Mouse (Mus musculus) embryonic facial prominence, embryonic 11.5 days (tissue): ENCODE measurements around the gene Casp9. TPM values are rescaled to one million over a fixed set of nuclear protein-coding genes. Genes with fewer than 3 reads are reported as not detected.

Experiments used
- ATAC-seq: fragments of 200-750 bp; cut with Nextera tagmentation; replicated peaks from 2 replicates; pipeline ENCODE4 v1.8.0; 2017; ENCODE audit warnings: low read depth; ENCODE audit not compliant: insufficient number of reproducible peaks, low FRiP score, low TSS enrichment
- DNase-seq: peaks from one replicate; pipeline ENCODE4 v3.0.0-alpha.2; 2015; ENCODE audit warnings: low spot score
- H3K27ac ChIP-seq: fragments of 300-500 bp; sonication (generic); replicated peaks from 2 replicates; pipeline ENCODE4 v1.5.1; 2014; ENCODE audit warnings: mild to moderate bottlenecking, low read depth, low read length, control low read depth
- H3K27me3 ChIP-seq: fragments of 300-500 bp; sonication (generic); 2 replicates; pipeline ENCODE4 v1.6.1; 2014; ENCODE audit warnings: mild to moderate bottlenecking, low read length, moderate library complexity, mixed read lengths; ENCODE audit not compliant: control insufficient read depth, insufficient read depth
- H3K36me3 ChIP-seq: fragments of 300-500 bp; sonication (generic); replicated peaks from 2 replicates; pipeline ENCODE4 v1.6.1; 2014; ENCODE audit warnings: low read depth, mild to moderate bottlenecking, low read length, moderate library complexity, mixed read lengths; ENCODE audit not compliant: control insufficient read depth, insufficient read depth
- H3K4me1 ChIP-seq: fragments of 300-500 bp; sonication (generic); 2 replicates; pipeline ENCODE4 v1.6.1; 2014; ENCODE audit warnings: low read length, mixed read lengths; ENCODE audit not compliant: control insufficient read depth, insufficient read depth
- H3K4me2 ChIP-seq: fragments of 300-500 bp; sonication (generic); 2 replicates; pipeline ENCODE4 v1.6.1; 2014; ENCODE audit warnings: low read depth, mild to moderate bottlenecking, control low read depth, low read length, moderate library complexity
- H3K4me3 ChIP-seq: fragments of 300-500 bp; sonication (generic); 2 replicates; pipeline ENCODE4 v1.5.1; 2014; ENCODE audit warnings: low read depth, low read length, control low read depth
- H3K9ac ChIP-seq: fragments of 300-500 bp; sonication (generic); replicated peaks from 2 replicates; pipeline ENCODE4 v1.6.1; 2014; ENCODE audit warnings: mild to moderate bottlenecking, control low read depth, low read length
- H3K9me3 ChIP-seq: fragments of 300-500 bp; sonication (generic); replicated peaks from 2 replicates; pipeline ENCODE4 v1.6.1; 2016; ENCODE audit warnings: mild to moderate bottlenecking, low read length, inconsistent platforms, mixed read lengths; ENCODE audit not compliant: control insufficient read depth
- WGBS: fragments of 180-500 bp; shearing (Covaris S2); extraction: QIAGEN DNeasy Blood & Tissue Kit; methylation state at CpG from one replicate; pipeline ENCODE4 v1.1.7; 2014; 5-methylcytosine and 5-hydroxymethylcytosine counted together
- polyA plus RNA-seq: library from polyadenylated mRNA; unstranded; fragments of >200 nt; fragmentation: Nextera tagmentation; extraction: Ambion mirVana; gene quantifications from 2 replicates; pipeline ENCODE4 v1.2.1, GENCODE M21; 2014

Gene Casp9
- polyA plus RNA-seq, 1 experiment from 2014 or later = 13.3 TPM

GRCm38 (mm10) chr4:141757124-141757523 is 36.3 kb upstream of the Casp9 start:
- H3K36me3 ChIP-seq = no peaks in the 10 kb centered on the region; the same call in 1 of the 2 replicates
- H3K4me1 ChIP-seq = no peaks in the 10 kb centered on the region
- no peak for DNase-seq
- H3K4me3 ChIP-seq = no peak overlapping the region
- H3K27me3 ChIP-seq = no peaks in the 10 kb centered on the region
- H3K9me3 ChIP-seq = no peaks in the 10 kb centered on the region
- 86% methylated on average over 3 of the region's 3 CpGs for whole genome bisulfite sequencing
- ATAC-seq = no peak
- H3K9ac ChIP-seq = no peak overlapping the region
- H3K4me2 ChIP-seq = no peak overlapping the region
- no peak overlapping the region for H3K27ac ChIP-seq

- Histone ChIP-seq H3K27me3 (no peaks in the 10 kb centered on the region), H3K4me2 (no peak overlapping the region), H3K9me3 (no peaks in the 10 kb centered on the region), H3K4me3 (no peak overlapping the region), H3K27ac (no peak overlapping the region), H3K9ac (no peak overlapping the region), H3K4me1 (no peaks in the 10 kb centered on the region), H3K36me3 (peaks cover 10% of the 10 kb centered on the region)
- 77% methylated on average over 6 of the region's 6 CpGs for WGBS
- ATAC-seq (no peak), DNase-seq (no peak)
These were observed 34.4 kb upstream of the Casp9 start for GRCm38 (mm10) chr4:141758874-141759542.

DNA sequence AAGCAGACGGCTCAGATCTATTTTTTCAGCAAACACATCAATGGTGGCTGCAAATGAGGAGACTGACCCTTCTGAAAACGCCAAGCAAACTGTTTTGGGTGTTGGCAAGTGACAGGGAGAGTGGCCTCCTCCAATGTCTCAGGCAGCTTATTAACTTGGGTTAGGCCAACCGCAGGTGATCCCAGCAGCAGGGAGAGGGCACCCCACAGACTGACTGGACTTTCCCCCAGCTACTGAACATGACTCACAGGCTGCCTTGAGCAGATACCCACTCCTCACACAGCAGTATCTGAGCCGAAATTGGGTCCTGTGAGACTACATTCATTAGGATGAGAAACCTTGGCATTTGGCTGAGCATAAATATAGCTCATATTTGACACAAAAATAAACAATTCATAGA is 32.5 kb upstream of the Casp9 start:
- ATAC-seq (no peak), DNase-seq (no peak)
- Histone ChIP-seq H3K4me2 (no peak overlapping the region), H3K4me1 (no peaks in the 10 kb centered on the region), H3K36me3 (peaks cover 13% of the 10 kb centered on the region), H3K9ac (no peak overlapping the region), H3K27me3 (no peaks in the 10 kb centered on the region), H3K9me3 (no peaks in the 10 kb centered on the region), H3K4me3 (no peak overlapping the region), H3K27ac (no peak overlapping the region)
- WGBS = 84% methylated on average over 4 of the region's 4 CpGs

DNA sequence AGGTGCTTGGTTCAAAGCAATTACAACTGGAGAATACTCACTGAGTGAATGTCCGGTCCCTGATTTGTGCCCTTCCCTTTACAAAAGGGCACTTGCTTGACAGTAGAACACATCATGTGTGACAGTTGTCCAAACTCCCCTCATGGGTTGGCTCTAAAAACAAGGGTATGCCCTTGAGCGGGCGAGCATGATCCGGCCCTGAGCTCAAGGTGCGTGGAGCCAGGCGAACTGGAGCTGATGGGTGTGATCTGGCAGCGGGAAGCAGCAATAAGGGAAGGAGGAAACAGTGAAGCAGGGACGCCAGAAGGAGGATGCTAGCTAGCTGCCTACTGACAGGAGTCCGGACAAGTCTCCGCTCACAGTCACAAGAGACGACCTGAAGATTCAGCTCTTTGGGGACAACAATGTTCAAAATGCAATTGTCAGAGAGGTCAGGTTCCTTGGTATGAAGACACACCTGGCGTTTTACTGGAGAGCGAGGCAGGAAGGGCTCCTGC is 31.3 kb upstream of the Casp9 start:
- H3K27me3 ChIP-seq = no peaks in the 10 kb centered on the region
- DNase-seq (no peak), ATAC-seq (no peak)
- H3K36me3 ChIP-seq = peaks cover 16% of the 10 kb centered on the region
- H3K4me3 ChIP-seq = no peak overlapping the region
- H3K9me3 ChIP-seq = no peaks in the 10 kb centered on the region
- H3K4me2 ChIP-seq = no peak overlapping the region
- H3K27ac ChIP-seq = no peak overlapping the region
- no peaks in the 10 kb centered on the region for H3K4me1 ChIP-seq
- 93% methylated on average over 13 of the region's 13 CpGs for WGBS
- H3K9ac ChIP-seq = no peak overlapping the region

DNA sequence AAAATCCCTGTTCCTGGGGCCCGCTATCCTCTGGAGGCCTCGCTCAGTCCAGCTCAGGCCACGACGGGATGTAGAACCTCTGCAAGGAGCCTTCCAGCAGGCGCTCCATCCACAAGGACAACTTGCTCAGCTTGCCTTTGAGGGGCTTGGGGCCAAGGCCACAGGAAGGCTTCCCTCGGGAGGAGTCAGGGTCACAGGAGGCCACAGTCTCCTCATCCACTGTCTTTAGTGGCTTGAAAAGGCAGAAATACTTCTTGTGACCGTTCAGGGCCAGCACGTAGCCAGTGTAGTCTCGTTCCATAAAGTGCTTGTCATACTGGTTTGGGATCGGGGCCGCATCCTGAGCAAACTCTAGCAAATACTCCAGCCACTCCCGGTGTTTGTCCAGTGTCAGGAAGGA is 29.9 kb upstream of the Casp9 start:
- ATAC-seq (no peak), DNase-seq (no peak)
- Histone ChIP-seq H3K27me3 (no peaks in the 10 kb centered on the region), H3K36me3 (peaks cover 16% of the 10 kb centered on the region), H3K4me2 (no peak overlapping the region), H3K27ac (no peak overlapping the region), H3K9me3 (no peaks in the 10 kb centered on the region), H3K4me1 (no peaks in the 10 kb centered on the region), H3K4me3 (no peak overlapping the region), H3K9ac (no peak overlapping the region)
- 93% methylated on average over 12 of the region's 12 CpGs for WGBS

DNA sequence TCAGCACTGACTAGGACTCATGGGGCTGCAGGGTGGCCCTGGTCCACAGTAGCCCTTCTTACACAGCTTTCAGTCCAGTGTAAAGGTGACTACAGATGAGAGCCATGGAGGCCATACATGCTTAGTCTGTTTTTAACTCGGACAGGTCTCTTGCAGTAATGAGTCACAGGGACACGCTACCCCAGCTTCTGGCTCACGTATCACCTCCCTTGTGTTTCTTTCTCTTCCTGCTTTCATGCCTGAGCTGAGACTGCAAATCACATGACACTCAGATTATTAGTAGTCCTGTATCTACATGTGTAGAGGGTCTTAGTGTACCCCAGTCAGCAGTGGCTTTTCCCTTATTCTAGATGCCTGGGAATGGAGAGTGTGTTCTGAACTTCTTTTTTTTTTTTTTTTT is 28.4 kb upstream of the Casp9 start:
- no peaks in the 10 kb centered on the region for H3K27me3 ChIP-seq
- H3K4me3 ChIP-seq = no peak overlapping the region
- ATAC-seq (no peak), DNase-seq (no peak)
- H3K27ac ChIP-seq = no peak overlapping the region
- peaks cover 16% of the 10 kb centered on the region for H3K36me3 ChIP-seq
- H3K4me1 ChIP-seq = no peaks in the 10 kb centered on the region
- H3K9me3 ChIP-seq = no peaks in the 10 kb centered on the region
- no peak overlapping the region for H3K4me2 ChIP-seq
- WGBS = 95% methylated on average over 3 of the region's 3 CpGs
- no peak overlapping the region for H3K9ac ChIP-seq

GRCm38 (mm10) chr4:141766316-141766667 is 27.1 kb upstream of the Casp9 start:
- Histone ChIP-seq H3K4me3 (no peak overlapping the region), H3K27me3 (no peaks in the 10 kb centered on the region), H3K27ac (no peak overlapping the region), H3K36me3 (peaks cover 16% of the 10 kb centered on the region), H3K9me3 (no peaks in the 10 kb centered on the region), H3K4me1 (no peaks in the 10 kb centered on the region), H3K4me2 (no peak overlapping the region), H3K9ac (no peak overlapping the region)
- ATAC-seq (no peak), DNase-seq (no peak)
- 94% methylated on average over 8 of the region's 8 CpGs for WGBS

DNA sequence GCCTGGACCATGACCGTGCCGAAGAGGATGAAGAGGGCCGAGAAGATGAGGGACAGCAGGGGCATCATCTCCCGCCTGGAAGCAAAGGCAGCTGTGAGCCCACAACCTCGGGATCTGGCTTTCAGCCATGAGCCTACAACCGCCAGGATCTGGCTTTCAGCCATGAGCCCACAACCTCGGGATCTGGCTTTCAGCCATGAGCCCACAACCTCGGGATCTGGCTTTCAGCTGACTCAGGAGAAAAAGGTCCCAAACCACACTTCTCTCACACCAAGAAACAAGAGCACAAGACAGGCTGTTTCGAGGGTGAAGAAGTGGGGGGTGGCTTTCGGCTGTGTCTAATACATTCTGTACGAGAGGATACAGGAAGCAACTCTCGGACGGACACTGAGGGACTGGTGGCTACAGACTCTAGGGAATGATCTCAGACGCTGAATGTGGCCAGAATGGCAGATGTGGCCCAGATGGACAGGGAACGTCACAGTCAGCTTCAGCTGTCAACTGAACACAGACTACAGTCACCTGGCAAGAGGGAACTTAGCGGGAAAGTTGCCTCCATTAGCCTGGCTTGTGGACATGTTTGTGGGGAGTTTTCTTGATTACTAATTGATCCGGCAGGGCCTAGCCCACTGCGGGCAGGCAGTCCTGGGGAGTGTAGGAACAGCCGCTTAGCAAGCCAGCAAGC is 26.6 kb upstream of the Casp9 start:
- Histone ChIP-seq H3K4me3 (no peak overlapping the region), H3K9ac (no peak overlapping the region), H3K4me2 (no peak overlapping the region), H3K9me3 (no peaks in the 10 kb centered on the region), H3K36me3 (peaks cover 16% of the 10 kb centered on the region), H3K27ac (no peak overlapping the region), H3K4me1 (no peaks in the 10 kb centered on the region), H3K27me3 (no peaks in the 10 kb centered on the region)
- no peak for DNase-seq
- ATAC-seq = no peak
- WGBS = 86% methylated on average over 19 of the region's 19 CpGs
